Comparison of ENCODE assay signal across 8 mouse cellular contexts in the genomic region with DNA sequence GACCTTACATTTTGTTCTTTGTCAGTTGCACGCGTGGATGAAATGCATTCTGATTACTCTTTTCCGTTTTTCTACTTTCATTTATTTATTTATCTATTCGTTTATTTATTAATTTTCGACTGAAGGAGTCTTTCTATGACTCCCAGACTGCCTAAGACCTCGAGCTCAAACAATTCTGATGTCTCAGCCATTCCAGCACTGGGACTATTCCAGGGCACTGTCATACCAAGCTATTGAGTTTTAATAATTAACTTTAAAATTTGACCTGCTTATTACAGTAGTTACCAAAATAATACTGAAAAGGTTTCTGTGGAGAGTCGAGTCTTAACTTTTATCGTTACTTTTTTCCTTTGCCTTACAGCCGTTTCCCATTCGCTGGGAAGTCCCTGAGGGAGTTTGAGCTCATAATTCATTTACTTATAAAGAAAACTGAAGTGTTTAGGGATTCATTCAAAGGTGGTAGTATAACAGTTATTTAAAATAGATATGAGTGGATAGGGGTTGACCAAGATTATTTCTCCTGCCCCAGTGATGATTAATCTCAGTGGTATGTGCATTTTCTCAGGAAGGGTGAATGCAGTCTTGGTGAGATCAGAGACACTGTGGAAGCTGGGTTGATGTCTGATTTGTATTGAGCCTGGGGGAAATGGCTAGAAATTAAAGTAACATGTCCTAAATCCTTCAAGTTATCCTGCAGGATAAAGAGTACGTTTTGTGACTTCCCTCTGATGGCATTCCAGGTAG. TPM values are rescaled to one million over a fixed set of nuclear protein-coding genes. Genes with fewer than 3 reads are reported as not detected.
DNase-seq lines count a peak whose midpoint lies in the region; ATAC-seq and TF ChIP-seq lines count a peak whose summit lies in the region.

No protein-coding gene starts in this region.

- TF ChIP-seq EP300 in MEL (IDR thresholded peaks at IDR 0.05; ENCODE audit: low read depth in 1 of 2, low read length in 2 of 2) = no peak; a peak in 1 of 4 replicates

- no peak overlapping the region for H3K27ac ChIP-seq in MEL (ENCODE audit: control insufficient read depth, low read depth, low read length)
- no peak overlapping the region for H3K27ac ChIP-seq in hindbrain, embryonic 14.5 days
- H3K27ac ChIP-seq in liver, embryonic 15.5 days (replicated peaks) = peak overlapping the region; percentile 97

- H3K27me3 ChIP-seq in erythroblast, embryonic 14.5 days (ENCODE audit: control insufficient read depth) = no peaks in the 10 kb centered on the region
- no peaks in the 10 kb centered on the region; a peak in 1 of 4 replicates for H3K27me3 ChIP-seq in MEL (ENCODE audit: control insufficient read depth in 1 of 2, insufficient read depth in 2 of 2, low read length in 2 of 2)
- no peaks in the 10 kb centered on the region for H3K27me3 ChIP-seq in hindbrain, embryonic 14.5 days (ENCODE audit: control insufficient read depth, insufficient read depth, low read length)
- H3K27me3 ChIP-seq in liver, embryonic 15.5 days = no peaks in the 10 kb centered on the region

- no peak for TF ChIP-seq CTCF in MEL (IDR thresholded peaks at IDR 0.05 in 2 of 3, conservative IDR thresholded peaks at IDR 0.05 in 1 of 3; ENCODE audit: control insufficient read depth in 1 of 3, insufficient read depth in 1 of 3, low read depth in 2 of 3, low read length in 3 of 3, poor library complexity in 1 of 3, severe bottlenecking in 1 of 3)

- no peak for TF ChIP-seq RAD21 in MEL (IDR thresholded peaks at IDR 0.05; ENCODE audit: low read depth, low read length)

- H3K4me3 ChIP-seq in erythroblast, embryonic 14.5 days (replicated peaks) = peak overlapping the region; percentile 92
- peak overlapping the region; percentile 52 to 57 for H3K4me3 ChIP-seq in MEL (ENCODE audit: control insufficient read depth in 1 of 2, insufficient read depth in 1 of 2, low read depth in 2 of 2, low read length in 2 of 2)
- peak overlapping the region; percentile 64 for H3K4me3 ChIP-seq in hindbrain, embryonic 14.5 days (replicated peaks; ENCODE audit: low read length)
- peak overlapping the region; percentile 86 for H3K4me3 ChIP-seq in liver, embryonic 15.5 days (replicated peaks)

- peaks cover 68% of the 10 kb centered on the region for H3K4me1 ChIP-seq in erythroblast, embryonic 14.5 days (ENCODE audit: control insufficient read depth)
- H3K4me1 ChIP-seq in MEL (ENCODE audit: control insufficient read depth in 1 of 2, insufficient read depth in 2 of 2, low read length in 2 of 2) = peaks cover 5 to 10% of the 10 kb centered on the region in 2 experiments; a peak in 3 of 4 replicates
- no peaks in the 10 kb centered on the region; the same call in 1 of the 2 replicates for H3K4me1 ChIP-seq in hindbrain, embryonic 14.5 days (replicated peaks; ENCODE audit: control insufficient read depth, insufficient read depth, low read length)
- peaks cover 62% of the 10 kb centered on the region for H3K4me1 ChIP-seq in liver, embryonic 15.5 days (replicated peaks)

- 57% methylated on average over 11 of the region's 11 CpGs for WGBS in hindbrain, embryonic 14.5 days
- WGBS in liver, embryonic 15.5 days (ENCODE audit: insufficient replicate concordance) = 16% methylated on average over 11 of the region's 11 CpGs

- no peaks in the 10 kb centered on the region for H3K9me3 ChIP-seq in erythroblast, embryonic 14.5 days (ENCODE audit: control insufficient read depth, low read length)
- no peaks in the 10 kb centered on the region for H3K9me3 ChIP-seq in MEL (replicated peaks; ENCODE audit: insufficient read depth, low read length)
- no peaks in the 10 kb centered on the region for H3K9me3 ChIP-seq in hindbrain, embryonic 14.5 days (ENCODE audit: control insufficient read depth, low read length)
- H3K9me3 ChIP-seq in liver, embryonic 15.5 days (replicated peaks) = no peaks in the 10 kb centered on the region

- no peak for ATAC-seq in erythroblast, adult 5-6 weeks (replicated peaks; ENCODE audit: low FRiP score, poor library complexity, severe bottlenecking)
- ATAC-seq in hindbrain, embryonic 14.5 days (ENCODE audit: low FRiP score) = no peak
- no peak for ATAC-seq in liver, embryonic 15.5 days (ENCODE audit: insufficient read depth)
- ATAC-seq in inflammation-experienced regulatory T-cells, adult 6 months = no peak

- DNase-seq in MEL (ENCODE audit: low read depth, low spot score) = peak; percentile 20
- no peak for DNase-seq in hindbrain, embryonic 14.5 days (ENCODE audit: low spot score)
- DNase-seq in thymus, postnatal 14 days = no peak
- DNase-seq in spleen, postnatal 14 days (ENCODE audit: low spot score in 2 of 2) = no peak

- TF ChIP-seq POLR2A in MEL (IDR thresholded peaks at IDR 0.05; ENCODE audit: control insufficient read depth in 1 of 2, insufficient read depth in 1 of 2, low read depth in 1 of 2, low read length in 2 of 2, poor library complexity in 1 of 2) = no peak

- peak overlapping the region; percentile 38 for H3K9ac ChIP-seq in MEL (ENCODE audit: control insufficient read depth, low read depth, low read length, poor library complexity, severe bottlenecking)
- H3K9ac ChIP-seq in hindbrain, embryonic 14.5 days = peak overlapping the region; percentile 69; the same call in 1 of the 2 replicates
- H3K9ac ChIP-seq in liver, embryonic 15.5 days = peak overlapping the region; percentile 87

- H3K36me3 ChIP-seq in erythroblast, embryonic 14.5 days (ENCODE audit: control insufficient read depth) = peaks cover 45% of the 10 kb centered on the region
- peaks cover 0 to 18% of the 10 kb centered on the region in 2 experiments; a peak in 2 of 4 replicates for H3K36me3 ChIP-seq in MEL (ENCODE audit: control insufficient read depth in 1 of 2, insufficient read depth in 2 of 2, low read length in 2 of 2)
- no peaks in the 10 kb centered on the region for H3K36me3 ChIP-seq in hindbrain, embryonic 14.5 days (replicated peaks; ENCODE audit: control insufficient read depth, insufficient read depth)
- peaks cover 21% of the 10 kb centered on the region for H3K36me3 ChIP-seq in liver, embryonic 15.5 days (replicated peaks)

- H3K4me2 ChIP-seq in hindbrain, embryonic 14.5 days (replicated peaks) = peak overlapping the region; percentile 91
- H3K4me2 ChIP-seq in liver, embryonic 15.5 days = peak overlapping the region; percentile 79

- H3K79me2 ChIP-seq in MEL (ENCODE audit: control insufficient read depth, insufficient read depth, low read length, poor library complexity) = no peaks in the 10 kb centered on the region

TF ChIP-seq in MEL, 35 proteins besides CTCF, POLR2A, EP300 and RAD21:
- TF ChIP-seq GABPA (IDR thresholded peaks at IDR 0.05; ENCODE audit: low read depth, low read length) = no peak
- no peak for TF ChIP-seq NELFE (IDR thresholded peaks at IDR 0.05; ENCODE audit: low read depth, low read length)
- TF ChIP-seq MAZ (IDR thresholded peaks at IDR 0.05; ENCODE audit: low read depth, low read length) = no peak
- TF ChIP-seq NRF1 (IDR thresholded peaks at IDR 0.05; ENCODE audit: insufficient read depth, low read depth, low read length, poor library complexity, severe bottlenecking) = no peak
- TF ChIP-seq ZKSCAN1 (IDR thresholded peaks at IDR 0.05; ENCODE audit: low read depth, low read length) = no peak
- no peak for TF ChIP-seq USF2 (IDR thresholded peaks at IDR 0.05; ENCODE audit: borderline replicate concordance in 1 of 2, insufficient read depth in 1 of 2, low read depth in 1 of 2, low read length in 2 of 2)
- no peak for TF ChIP-seq GATA1 (IDR thresholded peaks at IDR 0.05; ENCODE audit: low read depth, low read length)
- no peak for TF ChIP-seq MEF2A (IDR thresholded peaks at IDR 0.05; ENCODE audit: extremely low read depth, insufficient replicate concordance, low read depth, low read length, poor library complexity, severe bottlenecking)
- TF ChIP-seq CHD2 (IDR thresholded peaks at IDR 0.05; ENCODE audit: low read length) = no peak
- no peak for TF ChIP-seq E2F4 (IDR thresholded peaks at IDR 0.05; ENCODE audit: borderline replicate concordance, low read depth, low read length)
- no peak for TF ChIP-seq HCFC1 (IDR thresholded peaks at IDR 0.05; ENCODE audit: low read depth, low read length)
- TF ChIP-seq MAX (IDR thresholded peaks at IDR 0.05; ENCODE audit: low read length) = no peak
- TF ChIP-seq POLR2AphosphoS5 (IDR thresholded peaks at IDR 0.05; ENCODE audit: borderline replicate concordance, low read depth, low read length) = no peak
- no peak for TF ChIP-seq UBTF (IDR thresholded peaks at IDR 0.05; ENCODE audit: borderline replicate concordance, insufficient read depth, low read depth, low read length)
- no peak for TF ChIP-seq JUND (IDR thresholded peaks at IDR 0.05; ENCODE audit: low read depth, low read length)
- TF ChIP-seq TBP (IDR thresholded peaks at IDR 0.05; ENCODE audit: low read depth, low read length) = no peak
- no peak for TF ChIP-seq ZMIZ1 (IDR thresholded peaks at IDR 0.05; ENCODE audit: low read depth, low read length)

RNA-seq across cellular contexts. Expression of a gene that starts 56.9 kb away (rescaled TPM):
- 6.8 and 7.5 TPM in 2 replicates for polyA plus RNA-seq in erythroblast, embryonic 14.5 days (2012)
- 213 and 253 TPM in 2 replicates for total RNA-seq in erythroblast, adult 5-6 weeks (2015; ENCODE audit: low replicate concordance)
- total RNA-seq in erythroblast, adult 5-6 weeks (2017; ENCODE audit: low replicate concordance) = 492 and 662 TPM in 2 replicates
- 16.2 and 20.9 TPM in 2 replicates for total RNA-seq in MEL (2012; rRNA removed)
- polyA plus RNA-seq in MEL (2012; ENCODE audit: insufficient read depth in 1 of 2, insufficient read length in 2 of 2, low read depth in 1 of 2, low replicate concordance in 2 of 2, missing spikeins in 1 of 2) = 10 to 100 TPM in 1 of 2 experiments, not detected in 1; 14.4 TPM
- polyA plus RNA-seq in hindbrain, embryonic 14.5 days (2014; fragmentation: Nextera tagmentation; extraction: Ambion mirVana) = 38.9 and 40.9 TPM in 2 replicates
- polyA plus RNA-seq in liver, embryonic 15.5 days (2015; fragmentation: Nextera tagmentation; extraction: Ambion mirVana) = 184 and 187 TPM in 2 replicates
- polyA plus RNA-seq in inflammation-experienced regulatory T-cells, adult 6 months (2017; shearing (Covaris generic)) = 10 to 100 TPM; 12.1 to 23.4 (median 19.2) TPM
